Mouse (Mus musculus): ENCODE measurements at regions not wholly inside any gene's neighbourhood (a gene's known extent, or its start where the extent isn't known, plus 50 kb on each side); places are given as distances from the start of the nearest gene placed in this dataset.
A peak's percentile ranks its signal among the peaks of the same experiment; 100 is the strongest.

- no peak for DNase-seq (ENCODE audit: low read depth)
Measured at GRCm38 (mm10) chr12:68683176-68683575, 475.8 kb downstream of the Rps29 start.

- DNase-seq (ENCODE audit: low read depth) = no peak
Measured at GRCm38 (mm10) chr12:68680668-68681067, 478.3 kb downstream of the Rps29 start.

GRCm38 (mm10) chr12:68676096-68676775 lies 482.8 kb downstream of the Rps29 start:
- DNase-seq (ENCODE audit: low read depth) = peak; percentile 16

- DNase-seq (ENCODE audit: low read depth) = peak; percentile 70
Measured at GRCm38 (mm10) chr12:68672011-68672410, 487.0 kb downstream of the Rps29 start.

GRCm38 (mm10) chr12:68645901-68646585 lies 512.9 kb downstream of the Rps29 start:
- no peak for DNase-seq (ENCODE audit: low read depth)

- DNase-seq (ENCODE audit: low read depth) = peak; percentile 29
Measured at GRCm38 (mm10) chr12:68643671-68644070, 515.3 kb downstream of the Rps29 start.

- no peak for DNase-seq (ENCODE audit: low read depth)
Measured at GRCm38 (mm10) chr12:68632441-68632840, 526.5 kb downstream of the Rps29 start.

- no peak for DNase-seq (ENCODE audit: low read depth)
Measured at GRCm38 (mm10) chr12:68618337-68618736, 540.6 kb downstream of the Rps29 start.

- DNase-seq (ENCODE audit: low read depth) = no peak
Measured at GRCm38 (mm10) chr12:68605417-68606000, 553.5 kb downstream of the Rps29 start.

GRCm38 (mm10) chr12:68604524-68605299 lies 554.3 kb downstream of the Rps29 start:
- no peak for DNase-seq (ENCODE audit: low read depth)

GRCm38 (mm10) chr12:68602682-68603081 lies 556.3 kb downstream of the Rps29 start:
- no peak for DNase-seq (ENCODE audit: low read depth)

- no peak for DNase-seq (ENCODE audit: low read depth)
Measured at GRCm38 (mm10) chr12:68601366-68601765, 557.6 kb downstream of the Rps29 start.

- no peak for DNase-seq (ENCODE audit: low read depth)
Measured at GRCm38 (mm10) chr12:68599681-68600596, 559.0 kb downstream of the Rps29 start.

- no peak for DNase-seq (ENCODE audit: low read depth)
Measured at GRCm38 (mm10) chr12:68599016-68599616, 559.9 kb downstream of the Rps29 start.

GRCm38 (mm10) chr12:68585524-68585872 lies 573.5 kb downstream of the Rps29 start:
- no peak for DNase-seq (ENCODE audit: low read depth)

- DNase-seq (ENCODE audit: low read depth) = no peak
Measured at GRCm38 (mm10) chr12:68584786-68585523, 574.0 kb downstream of the Rps29 start.

- DNase-seq (ENCODE audit: low read depth) = no peak
Measured at GRCm38 (mm10) chr12:68579909-68580308, 579.1 kb downstream of the Rps29 start.

- no peak for DNase-seq (ENCODE audit: low read depth)
Measured at GRCm38 (mm10) chr12:68577453-68577852, 581.5 kb downstream of the Rps29 start.

GRCm38 (mm10) chr12:68576855-68577254 lies 582.1 kb downstream of the Rps29 start:
- DNase-seq (ENCODE audit: low read depth) = no peak

GRCm38 (mm10) chr12:68554943-68555627 lies 603.9 kb downstream of the Rps29 start:
- DNase-seq (ENCODE audit: low read depth) = no peak

Measured in NIH3T3 (cell line).